Comparison of ENCODE assay signal across 8 mouse cellular contexts in genomic region chr7:80403551-80403950, GRCm38 (mm10). TPM values are rescaled to one million over a fixed set of nuclear protein-coding genes. Genes with fewer than 3 reads are reported as not detected.
DNase-seq lines count a peak whose midpoint lies in the region; ATAC-seq and TF ChIP-seq lines count a peak whose summit lies in the region.

No protein-coding gene starts in this region.

- peak; percentile 64 to 72 for DNase-seq in left cerebral cortex, postnatal 14 days (ENCODE audit: low spot score in 2 of 2)
- no peak for DNase-seq in left cerebral cortex, adult 11 months (ENCODE audit: low spot score)
- DNase-seq in cerebellum, adult 11 months, result peak; percentile 69
- DNase-seq in gastrocnemius, postnatal 36 days, result peak; percentile 61 to 80
- no peak for DNase-seq in liver, embryonic 14.5 days (ENCODE audit: low read depth in 3 of 3, low spot score in 3 of 3)
- DNase-seq in ovary, postnatal 14 days (ENCODE audit: low spot score), result peak; percentile 68
- DNase-seq in thymus, postnatal 4 days, result no peak

- H3K4me2 ChIP-seq in intestine, embryonic 15.5 days (replicated peaks), result peak overlapping the region; percentile 79
- peak overlapping the region; percentile 69; the same call in 1 of the 2 replicates for H3K4me2 ChIP-seq in liver, embryonic 14.5 days (ENCODE audit: low read depth)

- H3K27me3 ChIP-seq in intestine, embryonic 15.5 days (replicated peaks), result no peaks in the 10 kb centered on the region
- peaks cover 32% of the 10 kb centered on the region for H3K27me3 ChIP-seq in liver, embryonic 14.5 days (ENCODE audit: control insufficient read depth, insufficient read depth, low read length)

- peaks cover 27% of the 10 kb centered on the region for H3K4me1 ChIP-seq in intestine, embryonic 15.5 days (replicated peaks)
- H3K4me1 ChIP-seq in liver, embryonic 14.5 days (replicated peaks; ENCODE audit: control insufficient read depth in 2 of 2, insufficient read depth in 2 of 2, low read length in 1 of 2), result peaks cover 0 to 9% of the 10 kb centered on the region in 2 experiments; a peak in 1 of 4 replicates

- H3K4me3 ChIP-seq in intestine, embryonic 15.5 days (replicated peaks), result no peak overlapping the region
- no peak overlapping the region for H3K4me3 ChIP-seq in liver, embryonic 14.5 days (ENCODE audit: insufficient read depth in 1 of 2, low read depth in 2 of 2, low read length in 2 of 2)

- TF ChIP-seq EP300 in liver, embryonic 14.5 days (IDR thresholded peaks at IDR 0.05; ENCODE audit: low read depth), result no peak

- no peak for ATAC-seq in intestine, embryonic 15.5 days
- ATAC-seq in liver, embryonic 14.5 days (ENCODE audit: insufficient read depth), result no peak

- intact Hi-C loops in left cerebral cortex, postnatal 14 days (cut with DNase I), result no loop called here
- intact Hi-C loops in gastrocnemius, postnatal 36 days (cut with DNase I), result loop anchor here (5.0 kb wide), 1 partner anchor 44 kb away; no protein-coding TSS in a partner anchor

- 42% methylated on average over 9 of the region's 9 CpGs for WGBS in intestine, embryonic 15.5 days
- WGBS in liver, embryonic 14.5 days (ENCODE audit: insufficient replicate concordance), result 35% methylated on average over 9 of the region's 9 CpGs

- H3K36me3 ChIP-seq in intestine, embryonic 15.5 days, result no peaks in the 10 kb centered on the region
- H3K36me3 ChIP-seq in liver, embryonic 14.5 days (replicated peaks; ENCODE audit: control insufficient read depth, insufficient read depth, low read depth), result no peaks in the 10 kb centered on the region

- 0 out of 2 replicates have a peak overlapping the region, but pooled peaks have one; percentile 29 for H3K9ac ChIP-seq in intestine, embryonic 15.5 days
- no peak overlapping the region for H3K9ac ChIP-seq in liver, embryonic 14.5 days (replicated peaks)

- H3K9me3 ChIP-seq in intestine, embryonic 15.5 days, result no peaks in the 10 kb centered on the region
- H3K9me3 ChIP-seq in liver, embryonic 14.5 days (ENCODE audit: control insufficient read depth, low read length), result no peaks in the 10 kb centered on the region

- TF ChIP-seq CTCF in liver, embryonic 14.5 days (IDR thresholded peaks at IDR 0.05; ENCODE audit: low read depth), result no peak

- H3K27ac ChIP-seq in intestine, embryonic 15.5 days, result no peak overlapping the region
- no peak overlapping the region for H3K27ac ChIP-seq in liver, embryonic 14.5 days

RNA-seq across cellular contexts. Expression of gene Furin, which starts 1.7 kb away (rescaled TPM):
- 10 to 100 TPM; 38.8 to 46.2 TPM for total RNA-seq in left cerebral cortex, postnatal 14 days (2021)
- total RNA-seq in gastrocnemius, postnatal 36 days (2021), result 10 to 100 TPM; 40.7 to 48.6 TPM
- polyA plus RNA-seq in intestine, embryonic 15.5 days (2015; fragmentation: Nextera tagmentation; extraction: Ambion mirVana), result 9.3 and 10.7 TPM in 2 replicates
- polyA plus RNA-seq in liver, embryonic 14.5 days (2012; rRNA removed), result 6.0 and 6.7 TPM in 2 replicates
- 3.8 and 4.5 TPM in 2 replicates for polyA plus RNA-seq in liver, embryonic 14.5 days (2014; fragmentation: Nextera tagmentation; extraction: Ambion mirVana)

RNA-seq across cellular contexts. Expression of gene Fes, which starts 15.8 kb away (rescaled TPM):
- total RNA-seq in left cerebral cortex, postnatal 14 days (2021), result 1 to 10 TPM; 5.6 to 6.7 TPM
- total RNA-seq in gastrocnemius, postnatal 36 days (2021), result 1 to 10 TPM; 3.5 to 5.2 TPM
- polyA plus RNA-seq in intestine, embryonic 15.5 days (2015; fragmentation: Nextera tagmentation; extraction: Ambion mirVana), result 11.2 and 11.5 TPM in 2 replicates
- 9.8 and 11.9 TPM in 2 replicates for polyA plus RNA-seq in liver, embryonic 14.5 days (2012; rRNA removed)
- polyA plus RNA-seq in liver, embryonic 14.5 days (2014; fragmentation: Nextera tagmentation; extraction: Ambion mirVana), result 9.0 and 10.1 TPM in 2 replicates

RNA-seq across cellular contexts. Expression of gene Man2a2, which starts 32.4 kb away (rescaled TPM):
- 100 to 1,000 TPM; 114 to 118 TPM for total RNA-seq in left cerebral cortex, postnatal 14 days (2021)
- 100 to 1,000 TPM; 139 to 157 TPM for total RNA-seq in gastrocnemius, postnatal 36 days (2021)
- 13.1 and 14.7 TPM in 2 replicates for polyA plus RNA-seq in intestine, embryonic 15.5 days (2015; fragmentation: Nextera tagmentation; extraction: Ambion mirVana)
- 4.9 TPM in 2 replicates for polyA plus RNA-seq in liver, embryonic 14.5 days (2012; rRNA removed)
- 1.5 and 1.7 TPM in 2 replicates for polyA plus RNA-seq in liver, embryonic 14.5 days (2014; fragmentation: Nextera tagmentation; extraction: Ambion mirVana)

Comparison
In these comparisons a context has a peak if more than half of its experiments do, and no peak if none do; other contexts are left out.
1. DNase-seq: peak in left cerebral cortex, postnatal 14 days (2 of 2), cerebellum, adult 11 months (single experiment), gastrocnemius, postnatal 36 days (2 of 2) and ovary, postnatal 14 days (single experiment); none in left cerebral cortex, adult 11 months (single experiment), liver, embryonic 14.5 days (0 of 3) and thymus, postnatal 4 days (single experiment).